Mouse (Mus musculus) T-cell, adult 66 days (primary cell): ENCODE results near the gene Il17c. TPM values are rescaled to one million over a fixed set of nuclear protein-coding genes. Genes with fewer than 3 reads are reported as not detected.

Experiments used
- total RNA-seq, 2 experiments: library from RNA; stranded (reverse); gene quantifications; 3 replicates in 1 of 2; 4 replicates in 1 of 2; pipeline ENCODE4 v1.2.4; 2023

The Il17c gene
- total RNA-seq = 1 to 10 TPM in 1 of 2 experiments, not detected in 1; 1.1 TPM

GRCm38 (mm10) chr8:122421376-122422070, at the start of gene Il17c:
Gene Il17c (plus strand): TSS chr8:122422020.

GRCm38 (mm10) chr8:122376365-122377231, 45.2 kb upstream of the Il17c start, which contains the start of gene Zc3h18:
Gene Zc3h18 (plus strand): TSS chr8:122376609.

GRCm38 (mm10) chr8:122432443-122433268, 10.8 kb downstream of the Il17c start, which contains the start of gene Cyba:
Gene Cyba (minus strand): TSS chr8:122432930.

GRCm38 (mm10) chr8:122443262-122444006, 21.6 kb downstream of the Il17c start, which contains the start of gene Mvd:
Gene Mvd (minus strand): TSS chr8:122443422.

GRCm38 (mm10) chr8:122460524-122461472, 39.0 kb downstream of the Il17c start, which contains the start of gene Snai3:
Gene Snai3 (minus strand): TSS chr8:122460733.

Other genes with a start within 250 kb of the Il17c start
- 10 to 100 TPM; 73.7 to 74.3 TPM for gene Zfpm1, start 139.9 kb upstream of the Il17c start, total RNA-seq
- not detected for gene Trhr2, start 61.3 kb upstream of the Il17c start, total RNA-seq
- gene Zc3h18, start 45.4 kb upstream of the Il17c start, total RNA-seq = 100 to 1,000 TPM in 1 of 2 experiments, 10 to 100 TPM in 1; 99.5 to 108 TPM
- gene Cyba, start 10.9 kb downstream of the Il17c start, total RNA-seq = 100 to 1,000 TPM; 150 to 183 TPM
- 10 to 100 TPM; 12.1 to 14.2 TPM for gene Mvd, start 21.4 kb downstream of the Il17c start, total RNA-seq
- gene Snai3, start 38.7 kb downstream of the Il17c start, total RNA-seq = 1 to 10 TPM; 6.2 to 6.9 TPM
- 10 to 100 TPM; 91.9 to 98.7 TPM for gene Rnf166, start 54.0 kb downstream of the Il17c start, total RNA-seq
- gene Ctu2, start 54.1 kb downstream of the Il17c start, total RNA-seq = 10 to 100 TPM; 58.5 to 59.7 TPM
- 10 to 100 TPM; 51.0 TPM for gene Piezo1, start 129.3 kb downstream of the Il17c start, total RNA-seq
- gene Cdt1, start 146.0 kb downstream of the Il17c start, total RNA-seq = 10 to 100 TPM; 72.0 to 78.6 TPM
- gene Aprt, start 154.9 kb downstream of the Il17c start, total RNA-seq = 10 to 100 TPM; 78.5 to 82.2 TPM
- gene Galns, start 189.4 kb downstream of the Il17c start, total RNA-seq = 10 to 100 TPM; 10.7 to 11.5 TPM
- gene Trappc2l, start 189.6 kb downstream of the Il17c start, total RNA-seq = 10 to 100 TPM; 39.9 to 44.3 TPM
- gene Pabpn1l, start 200.7 kb downstream of the Il17c start, total RNA-seq = not detected